Mouse (Mus musculus) bone marrow, adult 2 months (tissue): ENCODE results near the gene Mrpl28.

ENCODE experiments used
- CTCF ChIP-seq: fragments of 200-500 bp; IDR thresholded peaks from 2 replicates; pipeline ENCODE4 v1.5.1; 2011; ENCODE audit warnings: low read length, control low read depth; ENCODE audit not compliant: control insufficient read depth, insufficient read depth
- POLR2A ChIP-seq: fragments of 200-500 bp; IDR thresholded peaks from 2 replicates; pipeline ENCODE4 v1.6.1; 2011; ENCODE audit warnings: low read depth, mild to moderate bottlenecking, control low read depth, low read length, borderline replicate concordance; ENCODE audit not compliant: control insufficient read depth

- TF ChIP-seq POLR2A (no peak), CTCF (no peak)
These were observed 23.1 kb upstream of the Mrpl28 start for GRCm38 (mm10) chr17:26100166-26100565.
